Mouse (Mus musculus): ENCODE data around the gene Bmi1.

Bmi1 gene

GRCm38 (mm10) chr2:18676936-18677491 is at the start of gene Bmi1:
TSS of gene Bmi1 (plus strand) at chr2:18677018.
- DNase-seq (ENCODE audit: extremely low read depth, low read depth) = no peak

GRCm38 (mm10) chr2:18630547-18630946 is 46.3 kb upstream of the Bmi1 start:
- no peak for DNase-seq (ENCODE audit: extremely low read depth, low read depth)

GRCm38 (mm10) chr2:18635052-18635451 is 41.8 kb upstream of the Bmi1 start:
- DNase-seq (ENCODE audit: extremely low read depth, low read depth) = no peak

GRCm38 (mm10) chr2:18648563-18648962 is 28.3 kb upstream of the Bmi1 start:
- no peak for DNase-seq (ENCODE audit: extremely low read depth, low read depth)

- DNase-seq (ENCODE audit: extremely low read depth, low read depth) = no peak
Observed at GRCm38 (mm10) chr2:18654821-18655220, 22.0 kb upstream of the Bmi1 start.

GRCm38 (mm10) chr2:18664003-18664402 is 12.8 kb upstream of the Bmi1 start:
- no peak for DNase-seq (ENCODE audit: extremely low read depth, low read depth)

GRCm38 (mm10) chr2:18671041-18671440 is 5.8 kb upstream of the Bmi1 start:
- DNase-seq (ENCODE audit: extremely low read depth, low read depth) = no peak

GRCm38 (mm10) chr2:18672133-18672765 is 4.6 kb upstream of the Bmi1 start, which contains the start of gene Commd3:
TSS of gene Commd3 (plus strand) at chr2:18672384.
- DNase-seq (ENCODE audit: extremely low read depth, low read depth) = no peak

GRCm38 (mm10) chr2:18672766-18673164 is 4.1 kb upstream of the Bmi1 start:
- no peak for DNase-seq (ENCODE audit: extremely low read depth, low read depth)

- DNase-seq (ENCODE audit: extremely low read depth, low read depth) = no peak
Observed at GRCm38 (mm10) chr2:18673766-18674165, 3.1 kb upstream of the Bmi1 start.

GRCm38 (mm10) chr2:18674193-18674902 is 2.5 kb upstream of the Bmi1 start:
- no peak for DNase-seq (ENCODE audit: extremely low read depth, low read depth)

- no peak for DNase-seq (ENCODE audit: extremely low read depth, low read depth)
Observed at GRCm38 (mm10) chr2:18675681-18676456, 949 bp upstream of the Bmi1 start.

GRCm38 (mm10) chr2:18676457-18676935 is 322 bp upstream of the Bmi1 start:
- DNase-seq (ENCODE audit: extremely low read depth, low read depth) = no peak

- no peak for DNase-seq (ENCODE audit: extremely low read depth, low read depth)
Observed at GRCm38 (mm10) chr2:18677631-18678471, 1.0 kb downstream of the Bmi1 start.

GRCm38 (mm10) chr2:18679701-18680100 is 2.9 kb downstream of the Bmi1 start:
- DNase-seq (ENCODE audit: extremely low read depth, low read depth) = no peak

- no peak for DNase-seq (ENCODE audit: extremely low read depth, low read depth)
Observed at GRCm38 (mm10) chr2:18680501-18680900, 3.7 kb downstream of the Bmi1 start.

GRCm38 (mm10) chr2:18680961-18681360 is 4.1 kb downstream of the Bmi1 start:
- no peak for DNase-seq (ENCODE audit: extremely low read depth, low read depth)

- no peak for DNase-seq (ENCODE audit: extremely low read depth, low read depth)
Observed at GRCm38 (mm10) chr2:18684062-18684461, 7.2 kb downstream of the Bmi1 start.

GRCm38 (mm10) chr2:18686386-18686785 is 9.6 kb downstream of the Bmi1 start:
- DNase-seq (ENCODE audit: extremely low read depth, low read depth) = no peak

- no peak for DNase-seq (ENCODE audit: extremely low read depth, low read depth)
Observed at GRCm38 (mm10) chr2:18686826-18687519, 10.2 kb downstream of the Bmi1 start.
